Mouse (Mus musculus) bone marrow, adult 2 months (tissue): ENCODE data around the gene Acad9.

ENCODE experiments used
- CTCF ChIP-seq: fragments of 200-500 bp; IDR thresholded peaks from 2 replicates; pipeline ENCODE4 v1.5.1; 2011; ENCODE audit warnings: low read length, control low read depth; ENCODE audit not compliant: control insufficient read depth, insufficient read depth
- POLR2A ChIP-seq: fragments of 200-500 bp; IDR thresholded peaks from 2 replicates; pipeline ENCODE4 v1.6.1; 2011; ENCODE audit warnings: low read depth, mild to moderate bottlenecking, control low read depth, low read length, borderline replicate concordance; ENCODE audit not compliant: control insufficient read depth

DNA sequence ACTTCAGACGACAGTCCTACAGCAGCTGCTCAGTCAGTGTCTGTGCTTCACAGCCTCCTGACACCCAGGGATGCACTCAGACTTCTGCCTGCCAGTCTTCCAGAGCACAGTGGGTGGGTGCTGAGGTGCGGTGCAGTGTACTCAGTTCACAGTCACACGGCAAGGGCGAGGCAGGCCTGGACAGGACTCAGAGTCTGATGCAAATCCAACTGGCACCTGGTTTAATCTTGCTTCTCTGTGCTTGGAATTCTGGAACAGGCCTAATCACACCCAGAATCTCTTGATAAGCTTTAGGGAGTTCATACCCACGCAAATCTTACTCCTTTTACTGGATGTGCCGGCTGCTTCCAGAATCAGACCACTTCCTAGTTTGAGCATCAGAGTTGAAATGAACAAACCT is 9.7 kb downstream of the Acad9 start:
- no peak for TF ChIP-seq CTCF
- no peak for TF ChIP-seq POLR2A
